ENCODE assay signal across 8 mouse cellular contexts in genomic region chr6:38650263-38650937, GRCm38 (mm10). TPM values are rescaled to one million over a fixed set of nuclear protein-coding genes. Genes with fewer than 3 reads are reported as not detected.
A peak's percentile ranks its signal among the peaks of the same experiment; 100 is the strongest.
DNase-seq lines count a peak whose midpoint lies in the region; ATAC-seq lines count a peak whose summit lies in the region.

No protein-coding gene starts in this region.

- ATAC-seq in heart, embryonic 11.5 days (replicated peaks; ENCODE audit: insufficient number of reproducible peaks, low FRiP score, low TSS enrichment), result no peak
- ATAC-seq in forebrain, embryonic 16.5 days, result peak; percentile 80
- ATAC-seq in intestine, embryonic 15.5 days, result peak; percentile 47; the same call in 1 of the 2 replicates
- ATAC-seq in midbrain, embryonic 11.5 days (ENCODE audit: low FRiP score), result peak; percentile 42; the same call in 1 of the 2 replicates

- H3K4me1 ChIP-seq in heart, embryonic 11.5 days (ENCODE audit: control insufficient read depth, insufficient read depth, low read length), result no peaks in the 10 kb centered on the region
- H3K4me1 ChIP-seq in forebrain, embryonic 16.5 days (replicated peaks; ENCODE audit: control insufficient read depth, insufficient read depth, low read length), result no peaks in the 10 kb centered on the region
- H3K4me1 ChIP-seq in intestine, embryonic 15.5 days (replicated peaks), result 0 out of 2 replicates have a peak, but pooled peaks cover 5% of the 10 kb centered on the region
- no peaks in the 10 kb centered on the region for H3K4me1 ChIP-seq in midbrain, embryonic 11.5 days (ENCODE audit: control insufficient read depth, insufficient read depth, low read length)

- H3K27me3 ChIP-seq in heart, embryonic 11.5 days (ENCODE audit: control insufficient read depth, insufficient read depth, low read length), result no peaks in the 10 kb centered on the region
- no peaks in the 10 kb centered on the region for H3K27me3 ChIP-seq in forebrain, embryonic 16.5 days (replicated peaks; ENCODE audit: control insufficient read depth, insufficient read depth, low read length)
- no peaks in the 10 kb centered on the region for H3K27me3 ChIP-seq in intestine, embryonic 15.5 days (replicated peaks)
- H3K27me3 ChIP-seq in midbrain, embryonic 11.5 days (ENCODE audit: control insufficient read depth, insufficient read depth, low read length), result no peaks in the 10 kb centered on the region

- 42% methylated on average over 14 of the region's 14 CpGs for WGBS in heart, embryonic 11.5 days (ENCODE audit: insufficient replicate concordance)
- WGBS in forebrain, embryonic 16.5 days, result 40% methylated on average over 14 of the region's 14 CpGs
- WGBS in intestine, embryonic 15.5 days, result 35% methylated on average over 14 of the region's 14 CpGs
- WGBS in midbrain, embryonic 11.5 days, result 44% methylated on average over 14 of the region's 14 CpGs

- no peaks in the 10 kb centered on the region for H3K36me3 ChIP-seq in heart, embryonic 11.5 days (ENCODE audit: control insufficient read depth, insufficient read depth, low read length)
- no peaks in the 10 kb centered on the region for H3K36me3 ChIP-seq in forebrain, embryonic 16.5 days (ENCODE audit: control insufficient read depth, insufficient read depth)
- no peaks in the 10 kb centered on the region for H3K36me3 ChIP-seq in intestine, embryonic 15.5 days
- no peaks in the 10 kb centered on the region for H3K36me3 ChIP-seq in midbrain, embryonic 11.5 days (ENCODE audit: control insufficient read depth, insufficient read depth, low read length)

- no peak overlapping the region for H3K4me2 ChIP-seq in heart, embryonic 11.5 days
- no peak overlapping the region for H3K4me2 ChIP-seq in forebrain, embryonic 16.5 days (ENCODE audit: low read length)
- H3K4me2 ChIP-seq in intestine, embryonic 15.5 days (replicated peaks), result no peak overlapping the region
- no peak overlapping the region for H3K4me2 ChIP-seq in midbrain, embryonic 11.5 days

- no peak overlapping the region for H3K27ac ChIP-seq in heart, embryonic 11.5 days (ENCODE audit: low read depth, low read length)
- no peak overlapping the region for H3K27ac ChIP-seq in forebrain, embryonic 16.5 days (ENCODE audit: low read length)
- H3K27ac ChIP-seq in intestine, embryonic 15.5 days, result no peak overlapping the region
- no peak overlapping the region for H3K27ac ChIP-seq in midbrain, embryonic 11.5 days (ENCODE audit: low read depth, low read length)

- no peak overlapping the region for H3K4me3 ChIP-seq in heart, embryonic 11.5 days (ENCODE audit: low read depth, low read length)
- H3K4me3 ChIP-seq in forebrain, embryonic 16.5 days (replicated peaks; ENCODE audit: low read length), result no peak overlapping the region
- H3K4me3 ChIP-seq in intestine, embryonic 15.5 days (replicated peaks), result no peak overlapping the region
- no peak overlapping the region for H3K4me3 ChIP-seq in midbrain, embryonic 11.5 days (ENCODE audit: low read depth, low read length)

- peak; percentile 42 for DNase-seq in heart, adult 8-10 months (ENCODE audit: low spot score)
- peak; percentile 34 for DNase-seq in cerebellum, adult 11-12 months
- DNase-seq in left cerebral cortex, postnatal 10 days (ENCODE audit: extremely low spot score in 1 of 2, low spot score in 2 of 2), result peak; percentile 49 to 70
- peak; percentile 94 for DNase-seq in midbrain, embryonic 11.5 days (ENCODE audit: low spot score, missing footprints)
- peak; percentile 59 for DNase-seq in spleen, adult 12 weeks (ENCODE audit: low spot score)

- intact Hi-C loops in left cerebral cortex, postnatal 10 days (cut with DNase I), result loop anchor here (5.0 to 10.0 kb wide), 2 partner anchors 42 to 414 kb away; no protein-coding TSS in a partner anchor

- no peak overlapping the region for H3K9ac ChIP-seq in heart, embryonic 11.5 days (ENCODE audit: low read depth, low read length)
- H3K9ac ChIP-seq in forebrain, embryonic 16.5 days (replicated peaks; ENCODE audit: low read depth, low read length), result no peak overlapping the region
- no peak overlapping the region for H3K9ac ChIP-seq in intestine, embryonic 15.5 days
- H3K9ac ChIP-seq in midbrain, embryonic 11.5 days (ENCODE audit: low read length), result no peak overlapping the region

- no peaks in the 10 kb centered on the region; the same call in 1 of the 2 replicates for H3K9me3 ChIP-seq in heart, embryonic 11.5 days (replicated peaks; ENCODE audit: control insufficient read depth, low read length)
- H3K9me3 ChIP-seq in forebrain, embryonic 16.5 days (ENCODE audit: control insufficient read depth, low read length), result no peaks in the 10 kb centered on the region
- H3K9me3 ChIP-seq in intestine, embryonic 15.5 days, result no peaks in the 10 kb centered on the region
- no peaks in the 10 kb centered on the region for H3K9me3 ChIP-seq in midbrain, embryonic 11.5 days (ENCODE audit: control insufficient read depth, low read length)

RNA-seq across cellular contexts. Expression of gene Clec2l, which starts 12.5 kb away (rescaled TPM):
- total RNA-seq in heart, adult 8-10 months (2022), result 1 to 10 TPM; 1.0 to 2.2 (median 1.4) TPM
- polyA plus RNA-seq in heart, embryonic 11.5 days (2014; fragmentation: Nextera tagmentation; extraction: Ambion mirVana), result 0.80 and 1.1 TPM in 2 replicates
- 7.8 and 10.9 TPM in 2 replicates for polyA plus RNA-seq in forebrain, embryonic 16.5 days (2015; fragmentation: Nextera tagmentation; extraction: Ambion mirVana)
- polyA plus RNA-seq in intestine, embryonic 15.5 days (2015; fragmentation: Nextera tagmentation; extraction: Ambion mirVana), result 1.3 and 2.0 TPM in 2 replicates
- 100 to 1,000 TPM; 113 to 117 TPM for total RNA-seq in left cerebral cortex, postnatal 10 days (2021)
- polyA plus RNA-seq in midbrain, embryonic 11.5 days (2014; fragmentation: Nextera tagmentation; extraction: Ambion mirVana), result 2.1 and 2.2 TPM in 2 replicates

RNA-seq across cellular contexts. Expression of gene Klrg2, which starts 13.4 kb away (rescaled TPM):
- total RNA-seq in heart, adult 8-10 months (2022), result under 1 TPM; 0.19 to 0.65 (median 0.46) TPM
- 0.14 and 0.31 TPM in 2 replicates for polyA plus RNA-seq in heart, embryonic 11.5 days (2014; fragmentation: Nextera tagmentation; extraction: Ambion mirVana)
- polyA plus RNA-seq in forebrain, embryonic 16.5 days (2015; fragmentation: Nextera tagmentation; extraction: Ambion mirVana), result 0.14 TPM in 1 of 2 replicates, not detected in the other
- 0.13 and 0.14 TPM in 2 replicates for polyA plus RNA-seq in intestine, embryonic 15.5 days (2015; fragmentation: Nextera tagmentation; extraction: Ambion mirVana)
- 1 to 10 TPM in 1 of 2 experiments, under 1 TPM in 1; 0.49 to 1.3 TPM for total RNA-seq in left cerebral cortex, postnatal 10 days (2021)
- polyA plus RNA-seq in midbrain, embryonic 11.5 days (2014; fragmentation: Nextera tagmentation; extraction: Ambion mirVana), result 0.07 and 0.11 TPM in 2 replicates

Comparison
In these comparisons a context has a peak if more than half of its experiments do, and no peak if none do; other contexts are left out.
1. DNase-seq: peak in every context shown above with its lines; median percentile 94 in midbrain, embryonic 11.5 days; 60 in left cerebral cortex, postnatal 10 days; 59 in spleen, adult 12 weeks; 42 in heart, adult 8-10 months; 34 in cerebellum, adult 11-12 months.